Mouse (Mus musculus) heart, embryonic 12.5 days (tissue): ENCODE data around the gene 1700069L16Rik. TPM values are rescaled to one million over a fixed set of nuclear protein-coding genes. Genes with fewer than 3 reads are reported as not detected.

Experiments used
- ATAC-seq: fragments of 200-750 bp; cut with Nextera tagmentation; 2 replicates; pipeline ENCODE4 v1.8.0; 2017; ENCODE audit warnings: moderate TSS enrichment, moderate library complexity; ENCODE audit not compliant: insufficient number of reproducible peaks, low FRiP score
- H3K27ac ChIP-seq: fragments of 300-500 bp; sonication (generic); 2 replicates; pipeline ENCODE4 v1.5.1; 2016; ENCODE audit warnings: mild to moderate bottlenecking, moderate library complexity; ENCODE audit not compliant: poor library complexity, severe bottlenecking
- H3K27me3 ChIP-seq: fragments of 300-500 bp; sonication (generic); replicated peaks from 2 replicates; pipeline ENCODE4 v1.6.1; 2016; ENCODE audit warnings: mild to moderate bottlenecking, moderate library complexity
- H3K36me3 ChIP-seq: fragments of 300-500 bp; sonication (generic); 2 replicates; pipeline ENCODE4 v1.6.1; 2016; ENCODE audit warnings: mild to moderate bottlenecking, moderate library complexity
- H3K4me1 ChIP-seq: fragments of 300-500 bp; sonication (generic); replicated peaks from 2 replicates; pipeline ENCODE4 v1.6.1; 2016; ENCODE audit warnings: mild to moderate bottlenecking
- H3K4me2 ChIP-seq: fragments of 300-500 bp; sonication (generic); 2 replicates; pipeline ENCODE4 v1.6.1; 2016; ENCODE audit warnings: mild to moderate bottlenecking, moderate library complexity
- H3K4me3 ChIP-seq: fragments of 300-500 bp; sonication (generic); 2 replicates; pipeline ENCODE4 v1.5.1; 2016; ENCODE audit warnings: mild to moderate bottlenecking
- H3K9ac ChIP-seq: fragments of 300-500 bp; sonication (generic); 2 replicates; pipeline ENCODE4 v1.6.1; 2016; ENCODE audit warnings: mild to moderate bottlenecking, moderate library complexity
- H3K9me3 ChIP-seq: fragments of 300-500 bp; sonication (generic); replicated peaks from 2 replicates; pipeline ENCODE4 v1.6.1; 2016; ENCODE audit warnings: mild to moderate bottlenecking, moderate library complexity
- WGBS: fragments of 180-500 bp; shearing (Covaris S2); methylation state at CpG from one replicate; pipeline ENCODE4 v1.1.7; 2016; 5-methylcytosine and 5-hydroxymethylcytosine counted together
- polyA plus RNA-seq: library from polyadenylated mRNA; unstranded; fragments of >200 nt; fragmentation: Nextera tagmentation; extraction: Ambion mirVana; gene quantifications from 2 replicates; pipeline ENCODE4 v1.2.1, GENCODE M21; 2016

1700069L16Rik gene
- polyA plus RNA-seq, 1 experiment from 2014 or later: not detected

- 0 out of 2 replicates have a peak, but pooled peaks cover 5% of the 10 kb centered on the region for H3K27me3 ChIP-seq
- ATAC-seq: no peak
- peaks cover 6% of the 10 kb centered on the region; the same call in 1 of the 2 replicates for H3K9me3 ChIP-seq
- H3K4me3 ChIP-seq: no peak overlapping the region
- 60% methylated on average over 2 of the region's 2 CpGs for WGBS
- H3K4me1 ChIP-seq: no peaks in the 10 kb centered on the region
- H3K4me2 ChIP-seq: no peak overlapping the region
- H3K36me3 ChIP-seq: no peaks in the 10 kb centered on the region
- H3K27ac ChIP-seq: no peak overlapping the region
- no peak overlapping the region for H3K9ac ChIP-seq
Measured at GRCm38 (mm10) chr5:113712861-113713260, 11.7 kb downstream of the 1700069L16Rik start.

DNA sequence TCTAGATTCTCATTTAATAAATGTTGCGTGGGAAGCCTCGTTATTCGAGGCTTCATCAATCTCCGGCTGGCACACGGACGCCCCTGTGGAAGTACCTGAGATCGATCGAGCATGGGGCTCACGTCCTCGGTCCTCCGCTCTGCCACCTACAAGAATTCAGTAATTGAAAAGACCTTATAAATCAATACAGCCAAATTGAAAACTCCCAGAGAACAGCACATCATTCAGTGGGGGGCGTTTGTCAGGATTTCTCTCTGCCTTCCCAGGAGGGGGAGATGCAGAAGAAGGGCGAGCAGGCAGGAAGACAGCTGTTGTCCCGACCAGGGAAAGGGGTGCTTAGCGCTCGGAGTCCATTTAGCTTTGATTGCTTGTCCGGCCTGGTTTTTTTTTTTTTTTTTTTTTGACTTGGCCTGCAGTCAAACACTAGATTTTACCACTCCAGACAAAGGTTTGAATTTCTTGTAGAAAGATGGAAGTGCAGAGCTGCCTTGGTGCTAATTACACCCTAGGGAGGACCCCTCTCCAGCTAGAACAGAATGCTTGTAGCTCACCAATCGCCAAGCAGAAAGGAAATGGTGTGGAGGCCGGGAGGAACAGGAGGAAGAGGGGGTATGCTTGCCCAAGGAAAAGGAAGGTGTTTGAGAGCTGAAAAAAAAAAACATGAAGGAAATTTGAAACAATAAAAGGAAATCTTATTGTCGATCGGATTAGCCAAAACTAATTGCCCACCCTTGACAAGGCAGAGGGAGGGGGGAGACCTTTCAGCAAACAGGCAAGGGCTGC lies 20.6 kb downstream of the 1700069L16Rik start:
- Histone ChIP-seq H3K36me3 (no peaks in the 10 kb centered on the region), H3K4me2 (no peak overlapping the region), H3K4me1 (no peaks in the 10 kb centered on the region), H3K4me3 (no peak overlapping the region), H3K27me3 (peaks cover 31% of the 10 kb centered on the region; the same call in 1 of the 2 replicates), H3K27ac (no peak overlapping the region), H3K9me3 (no peaks in the 10 kb centered on the region), H3K9ac (no peak overlapping the region)
- 58% methylated on average over 21 of the region's 21 CpGs for WGBS
- ATAC-seq: no peak

GRCm38 (mm10) chr5:113700388-113701023 lies 24.1 kb downstream of the 1700069L16Rik start:
- H3K4me3 ChIP-seq: no peak overlapping the region
- no peaks in the 10 kb centered on the region for H3K4me1 ChIP-seq
- no peaks in the 10 kb centered on the region for H3K9me3 ChIP-seq
- no peak overlapping the region for H3K27ac ChIP-seq
- no peak overlapping the region for H3K9ac ChIP-seq
- WGBS: 68% methylated on average over 19 of the region's 19 CpGs
- peaks cover 28% of the 10 kb centered on the region for H3K27me3 ChIP-seq
- no peaks in the 10 kb centered on the region for H3K36me3 ChIP-seq
- ATAC-seq: no peak
- no peak overlapping the region for H3K4me2 ChIP-seq

- no peaks in the 10 kb centered on the region for H3K4me1 ChIP-seq
- 57% methylated on average over 5 of the region's 5 CpGs for WGBS
- H3K4me3 ChIP-seq: no peak overlapping the region
- H3K9me3 ChIP-seq: peaks cover 15% of the 10 kb centered on the region; the same call in 1 of the 2 replicates
- peaks cover 16% of the 10 kb centered on the region; the same call in 1 of the 2 replicates for H3K27me3 ChIP-seq
- H3K36me3 ChIP-seq: no peaks in the 10 kb centered on the region
- H3K4me2 ChIP-seq: no peak overlapping the region
- no peak for ATAC-seq
- H3K27ac ChIP-seq: no peak overlapping the region
- no peak overlapping the region for H3K9ac ChIP-seq
Measured at GRCm38 (mm10) chr5:113694415-113694814, 30.2 kb downstream of the 1700069L16Rik start.

DNA sequence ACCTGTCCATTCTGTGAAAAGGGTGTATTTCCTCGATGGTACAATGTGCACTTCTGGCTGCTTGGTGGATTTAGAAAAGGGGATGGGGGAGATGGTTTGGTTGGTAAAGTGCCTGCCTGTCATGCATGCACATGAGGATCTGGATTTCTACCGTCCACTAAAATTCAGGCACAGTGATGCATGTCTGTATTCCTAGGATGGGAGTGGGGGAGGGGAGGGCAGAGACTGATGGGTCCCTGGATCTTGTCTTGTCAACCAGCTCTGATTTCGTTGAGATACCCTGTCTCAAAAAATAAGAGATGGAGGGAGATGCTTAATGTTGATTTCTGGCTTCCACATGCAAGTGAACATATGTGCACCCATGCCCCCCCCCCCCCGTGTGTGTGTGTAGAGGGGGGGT lies 30.6 kb downstream of the 1700069L16Rik start:
- Histone ChIP-seq H3K9ac (no peak overlapping the region), H3K4me3 (no peak overlapping the region), H3K27me3 (peaks cover 16% of the 10 kb centered on the region; the same call in 1 of the 2 replicates), H3K27ac (no peak overlapping the region), H3K36me3 (no peaks in the 10 kb centered on the region), H3K4me1 (no peaks in the 10 kb centered on the region), H3K9me3 (peaks cover 15% of the 10 kb centered on the region; the same call in 1 of the 2 replicates), H3K4me2 (no peak overlapping the region)
- no peak for ATAC-seq
- 54% methylated on average over 4 of the region's 4 CpGs for WGBS

GRCm38 (mm10) chr5:113693196-113693755 lies 31.3 kb downstream of the 1700069L16Rik start:
- H3K4me2 ChIP-seq: no peak overlapping the region
- H3K9ac ChIP-seq: no peak overlapping the region
- ATAC-seq: no peak
- H3K36me3 ChIP-seq: no peaks in the 10 kb centered on the region
- 81% methylated on average over 8 of the region's 8 CpGs for WGBS
- no peak overlapping the region for H3K4me3 ChIP-seq
- H3K4me1 ChIP-seq: no peaks in the 10 kb centered on the region
- peaks cover 16% of the 10 kb centered on the region; the same call in 1 of the 2 replicates for H3K27me3 ChIP-seq
- H3K9me3 ChIP-seq: peaks cover 15% of the 10 kb centered on the region; the same call in 1 of the 2 replicates
- no peak overlapping the region for H3K27ac ChIP-seq

DNA sequence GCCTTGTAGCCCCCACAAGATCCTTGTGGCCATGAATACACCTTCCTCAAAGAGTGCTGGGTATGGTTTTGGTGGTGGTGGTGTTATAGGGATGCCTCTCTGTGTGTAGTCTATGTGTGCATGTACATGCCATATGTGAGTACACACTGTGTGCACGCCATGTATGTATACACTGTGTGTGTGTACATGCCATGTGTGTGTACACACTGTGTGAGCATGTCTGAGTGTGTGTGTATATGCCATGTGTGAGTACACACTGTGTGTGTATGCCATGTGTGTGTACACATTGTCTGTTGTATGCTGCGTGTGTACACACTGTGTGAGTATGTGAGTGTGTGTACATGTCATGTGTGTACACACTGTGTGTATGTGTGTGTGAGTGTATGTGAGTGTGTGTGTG lies 33.7 kb downstream of the 1700069L16Rik start:
- Histone ChIP-seq H3K4me3 (no peak overlapping the region), H3K4me2 (no peak overlapping the region), H3K4me1 (no peaks in the 10 kb centered on the region), H3K9me3 (peaks cover 22% of the 10 kb centered on the region; the same call in 1 of the 2 replicates), H3K36me3 (no peaks in the 10 kb centered on the region), H3K9ac (no peak overlapping the region), H3K27ac (no peak overlapping the region), H3K27me3 (peaks cover 13% of the 10 kb centered on the region; the same call in 1 of the 2 replicates)
- no peak for ATAC-seq
- WGBS: 74% methylated on average over 2 of the region's 2 CpGs

DNA sequence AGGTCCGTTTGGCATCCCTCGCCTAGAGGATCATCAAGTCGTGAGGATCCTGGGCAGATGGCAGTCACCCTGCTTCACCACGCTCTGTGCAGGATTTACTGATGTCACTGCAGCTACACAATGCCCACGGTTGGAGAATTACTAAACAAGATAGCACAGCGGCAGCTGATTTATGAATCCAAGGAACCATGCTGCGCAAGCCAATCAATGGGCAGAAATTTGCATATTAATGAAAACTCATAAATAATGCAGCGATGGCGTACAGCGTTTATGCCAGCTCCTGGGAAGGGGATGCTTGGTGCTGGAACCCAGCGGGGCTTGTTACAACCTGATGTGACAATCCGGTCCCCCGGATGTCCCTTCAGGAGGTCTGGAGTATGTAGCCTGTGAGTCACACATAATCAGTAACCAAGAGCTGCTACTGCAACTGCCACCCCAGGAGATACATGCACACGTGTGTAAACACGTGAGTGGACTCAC lies 34.5 kb downstream of the 1700069L16Rik start:
- H3K27me3 ChIP-seq: peaks cover 7% of the 10 kb centered on the region; the same call in 1 of the 2 replicates
- no peak for ATAC-seq
- WGBS: 77% methylated on average over 15 of the region's 15 CpGs

GRCm38 (mm10) chr5:113687514-113687913 lies 37.1 kb downstream of the 1700069L16Rik start:
- H3K9ac ChIP-seq: no peak overlapping the region
- 75% methylated on average over 5 of the region's 5 CpGs for WGBS
- no peak overlapping the region for H3K4me2 ChIP-seq
- no peak for ATAC-seq
- no peaks in the 10 kb centered on the region for H3K36me3 ChIP-seq
- 0 out of 2 replicates have a peak, but pooled peaks cover 4% of the 10 kb centered on the region for H3K27me3 ChIP-seq
- H3K9me3 ChIP-seq: peaks cover 14% of the 10 kb centered on the region; the same call in 1 of the 2 replicates
- no peak overlapping the region for H3K27ac ChIP-seq
- no peak overlapping the region for H3K4me3 ChIP-seq
- H3K4me1 ChIP-seq: no peaks in the 10 kb centered on the region

More for the DNA sequence above, 34.5 kb downstream of the 1700069L16Rik start:
- H3K9me3 ChIP-seq: peaks cover 22% of the 10 kb centered on the region; the same call in 1 of the 2 replicates
- no peak overlapping the region for H3K4me3 ChIP-seq
- H3K9ac ChIP-seq: no peak overlapping the region
- H3K27ac ChIP-seq: no peak overlapping the region
- no peaks in the 10 kb centered on the region for H3K4me1 ChIP-seq
- no peak overlapping the region for H3K4me2 ChIP-seq
- H3K36me3 ChIP-seq: no peaks in the 10 kb centered on the region

- Histone ChIP-seq H3K4me2 (no peak overlapping the region), H3K4me1 (no peaks in the 10 kb centered on the region), H3K36me3 (no peaks in the 10 kb centered on the region), H3K27ac (no peak overlapping the region), H3K4me3 (no peak overlapping the region), H3K9ac (no peak overlapping the region), H3K27me3 (no peaks in the 10 kb centered on the region), H3K9me3 (peaks cover 14% of the 10 kb centered on the region; the same call in 1 of the 2 replicates)
- 51% methylated on average over 5 of the region's 5 CpGs for WGBS
- no peak for ATAC-seq
Measured at GRCm38 (mm10) chr5:113685471-113685870, 39.1 kb downstream of the 1700069L16Rik start.

DNA sequence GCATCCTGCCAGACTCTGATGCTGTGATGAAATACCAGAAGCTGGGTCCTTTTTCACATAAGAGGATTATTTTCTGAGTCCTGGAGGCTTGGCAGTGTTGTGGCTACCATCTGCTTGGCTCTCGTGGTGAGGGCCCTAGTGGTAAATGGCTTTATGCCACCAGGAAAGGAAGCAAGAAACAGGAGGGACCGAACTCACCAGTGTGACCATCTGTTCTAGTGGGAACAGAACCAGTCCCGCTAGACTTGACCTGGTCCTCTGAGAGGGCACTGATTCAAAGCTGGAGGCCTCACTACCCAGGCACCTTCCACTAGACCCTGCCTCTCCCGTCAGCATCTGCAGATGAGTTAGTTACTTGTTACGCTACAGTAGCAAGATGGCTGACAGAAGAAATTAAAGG lies 41.3 kb downstream of the 1700069L16Rik start:
- WGBS: 78% methylated on average over 5 of the region's 5 CpGs
- ATAC-seq: no peak

More for the DNA sequence above, 41.3 kb downstream of the 1700069L16Rik start:
- H3K27ac ChIP-seq: no peak overlapping the region
- H3K4me1 ChIP-seq: no peaks in the 10 kb centered on the region
- H3K4me3 ChIP-seq: no peak overlapping the region
- no peak overlapping the region for H3K9ac ChIP-seq
- H3K36me3 ChIP-seq: no peaks in the 10 kb centered on the region
- no peaks in the 10 kb centered on the region for H3K27me3 ChIP-seq
- H3K9me3 ChIP-seq: peaks cover 14% of the 10 kb centered on the region; the same call in 1 of the 2 replicates
- no peak overlapping the region for H3K4me2 ChIP-seq
